Mouse (Mus musculus) embryonic facial prominence, embryonic 15.5 days (tissue): ENCODE results near the gene Zmat5. TPM values are rescaled to one million over a fixed set of nuclear protein-coding genes. Genes with fewer than 3 reads are reported as not detected.
"Not testable (repeated sequence)": the region's sequence is repeated elsewhere in the genome, so short reads cannot be mapped to it uniquely, and the experiment has no call there.

ENCODE experiments used
- ATAC-seq: fragments of 200-750 bp; cut with Nextera tagmentation; 2 replicates; pipeline ENCODE4 v1.8.0; 2017; ENCODE audit warnings: low read depth, moderate TSS enrichment; ENCODE audit not compliant: insufficient number of reproducible peaks, low FRiP score, low TSS enrichment
- H3K27ac ChIP-seq: fragments of 300-500 bp; sonication (generic); replicated peaks from 2 replicates; pipeline ENCODE4 v1.5.1; 2015; ENCODE audit warnings: mild to moderate bottlenecking, inconsistent platforms
- H3K27me3 ChIP-seq: fragments of 300-500 bp; sonication (generic); 2 replicates; pipeline ENCODE4 v1.6.1; 2015; ENCODE audit warnings: inconsistent platforms
- H3K36me3 ChIP-seq: fragments of 300-500 bp; sonication (generic); 2 replicates; pipeline ENCODE4 v1.6.1; 2015; ENCODE audit warnings: mild to moderate bottlenecking, inconsistent platforms
- H3K4me1 ChIP-seq: fragments of 300-500 bp; sonication (generic); 2 replicates; pipeline ENCODE4 v1.6.1; 2015; ENCODE audit warnings: inconsistent platforms
- H3K4me2 ChIP-seq: fragments of 300-500 bp; sonication (generic); replicated peaks from 2 replicates; pipeline ENCODE4 v1.6.1; 2015; ENCODE audit warnings: mild to moderate bottlenecking, inconsistent platforms
- H3K4me3 ChIP-seq: fragments of 300-500 bp; sonication (generic); replicated peaks from 2 replicates; pipeline ENCODE4 v1.5.1; 2015; ENCODE audit warnings: mild to moderate bottlenecking, inconsistent platforms
- H3K9ac ChIP-seq: fragments of 300-500 bp; sonication (generic); 2 replicates; pipeline ENCODE4 v1.6.1; 2015; ENCODE audit warnings: inconsistent platforms
- H3K9me3 ChIP-seq: fragments of 300-500 bp; sonication (generic); replicated peaks from 2 replicates; pipeline ENCODE4 v1.6.1; 2016; ENCODE audit warnings: inconsistent platforms
- WGBS: fragments of 180-500 bp; shearing (Covaris S2); methylation state at CpG from one replicate; pipeline ENCODE4 v1.1.7; 2015; 5-methylcytosine and 5-hydroxymethylcytosine counted together
- polyA plus RNA-seq: library from polyadenylated mRNA; unstranded; fragments of >200 nt; fragmentation: Nextera tagmentation; extraction: Ambion mirVana; gene quantifications from 2 replicates; pipeline ENCODE4 v1.2.1, GENCODE M21; 2015

The Zmat5 gene
- polyA plus RNA-seq, 1 experiment from 2014 or later: 67.1 TPM

DNA sequence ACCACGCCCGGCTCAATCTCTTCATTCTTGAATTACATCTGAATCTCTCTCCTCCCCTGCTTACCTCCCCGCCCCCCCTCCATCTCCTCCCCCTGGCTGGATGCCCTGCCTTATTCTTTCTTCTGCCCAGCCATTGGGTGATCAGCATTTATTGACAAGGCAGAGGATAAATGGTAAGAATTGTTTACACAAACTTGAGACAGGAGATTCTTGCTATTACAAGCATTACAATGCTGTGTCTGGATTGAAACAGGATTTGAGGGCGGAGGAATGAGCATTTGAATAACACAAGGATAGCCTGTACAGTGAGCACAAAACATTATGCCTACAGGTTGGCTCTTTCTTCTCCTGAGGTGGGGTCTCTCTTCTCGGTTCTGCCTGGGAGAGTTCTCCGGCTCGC is 14.1 kb upstream of the Zmat5 start:
- Histone ChIP-seq H3K4me2 (no peak overlapping the region), H3K27ac (no peak overlapping the region), H3K4me3 (no peak overlapping the region), H3K9ac (no peak overlapping the region), H3K9me3 (no peaks in the 10 kb centered on the region), H3K27me3 (no peaks in the 10 kb centered on the region), H3K36me3 (no peaks in the 10 kb centered on the region), H3K4me1 (no peaks in the 10 kb centered on the region)
- ATAC-seq: no peak
- WGBS: 83% methylated on average over 7 of the region's 7 CpGs

DNA sequence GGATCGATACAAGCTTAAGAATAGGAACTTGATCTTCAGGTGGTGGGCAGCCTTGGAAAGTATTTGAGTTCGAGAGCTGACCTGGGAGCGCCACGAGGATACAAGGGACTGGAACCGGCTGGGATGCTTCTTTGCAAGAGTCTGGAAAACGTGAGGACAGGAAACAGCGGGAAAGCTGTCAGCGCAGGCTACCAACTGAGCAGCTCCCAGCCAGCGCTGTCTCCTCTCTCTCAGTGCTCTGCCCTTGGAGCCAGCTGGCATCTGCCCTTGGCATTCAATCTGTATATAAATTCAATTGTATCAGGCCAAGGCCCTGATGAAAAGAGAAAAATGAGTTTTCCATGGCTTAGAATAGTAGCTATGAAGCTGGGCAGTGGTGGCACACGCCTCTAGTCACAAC is 13.3 kb upstream of the Zmat5 start:
- Histone ChIP-seq H3K4me1 (no peaks in the 10 kb centered on the region), H3K36me3 (no peaks in the 10 kb centered on the region), H3K9me3 (no peaks in the 10 kb centered on the region), H3K9ac (no peak overlapping the region), H3K4me3 (no peak overlapping the region), H3K27ac (no peak overlapping the region), H3K4me2 (no peak overlapping the region), H3K27me3 (no peaks in the 10 kb centered on the region)
- no peak for ATAC-seq
- 52% methylated on average over 10 of the region's 10 CpGs for WGBS

DNA sequence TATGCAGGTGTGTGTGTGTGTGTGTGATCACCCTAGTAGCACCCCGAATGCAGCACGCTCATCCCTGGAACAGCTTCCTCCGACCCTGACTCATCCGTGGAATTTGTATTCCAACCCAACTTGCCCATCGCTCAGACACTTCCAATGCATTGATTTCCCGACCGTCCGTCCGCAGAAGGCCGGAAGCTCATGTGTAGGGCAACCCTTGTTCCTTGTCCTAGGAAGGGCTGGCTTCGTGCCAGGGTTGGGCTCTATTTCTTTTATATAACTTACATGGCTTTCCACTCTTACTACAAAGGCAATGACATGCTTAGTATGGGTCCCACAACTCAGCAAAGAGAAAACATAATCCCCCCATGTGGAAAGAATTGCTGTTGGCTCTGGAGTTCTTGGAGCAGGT is 12.3 kb upstream of the Zmat5 start:
- Histone ChIP-seq H3K4me1 (no peaks in the 10 kb centered on the region), H3K27ac (no peak overlapping the region), H3K9me3 (no peaks in the 10 kb centered on the region), H3K9ac (no peak overlapping the region), H3K4me3 (no peak overlapping the region), H3K36me3 (no peaks in the 10 kb centered on the region), H3K27me3 (no peaks in the 10 kb centered on the region), H3K4me2 (no peak overlapping the region)
- WGBS: 80% methylated on average over 11 of the region's 11 CpGs
- no peak for ATAC-seq

DNA sequence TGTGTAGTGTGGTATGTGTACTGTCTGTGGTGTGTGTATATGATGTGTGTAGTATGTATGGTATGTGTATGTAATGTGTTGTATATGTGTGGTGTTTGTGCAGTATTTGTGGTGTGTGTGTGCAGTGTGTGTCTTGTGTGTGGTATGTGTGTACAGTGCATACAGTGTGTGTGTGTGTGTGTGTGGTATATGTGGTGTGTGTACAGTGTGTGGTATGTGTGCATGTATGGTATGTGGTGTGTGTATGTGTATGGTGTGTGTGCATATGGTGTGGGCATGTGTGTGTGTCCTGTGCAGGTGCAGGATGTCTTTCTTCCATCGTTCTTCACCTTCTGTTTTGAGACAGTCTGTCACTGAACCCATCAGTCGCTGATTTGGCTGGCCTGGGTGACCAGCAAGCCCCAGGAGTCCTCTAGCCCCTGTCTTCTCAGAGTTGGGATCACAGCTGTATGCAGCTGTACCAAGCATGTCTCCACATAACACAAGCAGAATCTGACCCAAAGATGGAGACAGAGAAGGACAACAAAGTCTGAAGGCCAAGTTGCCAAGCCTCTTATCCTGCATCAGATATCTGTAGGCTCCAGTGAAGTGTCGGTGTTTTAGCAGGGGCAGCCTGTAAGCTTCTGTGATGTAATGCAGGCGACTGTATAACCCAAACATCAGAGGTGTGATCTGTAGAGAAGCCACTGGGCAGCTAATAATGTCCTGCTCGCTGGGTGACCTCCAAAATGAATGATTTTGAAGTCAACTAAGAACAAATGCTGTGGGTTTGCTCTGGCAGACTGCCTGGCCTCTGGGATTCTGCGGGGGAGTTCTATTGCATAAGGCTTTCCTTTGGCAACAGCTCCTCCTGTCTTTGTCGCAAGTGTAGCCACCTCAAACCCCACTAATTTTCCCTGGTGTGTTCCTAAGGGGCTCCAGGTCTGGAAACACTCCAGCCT is 7.2 kb upstream of the Zmat5 start:
- Histone ChIP-seq H3K4me1 (peaks cover 6% of the 10 kb centered on the region; the same call in 1 of the 2 replicates), H3K4me3 (no peak overlapping the region), H3K27me3 (no peaks in the 10 kb centered on the region), H3K9ac (no peak overlapping the region), H3K27ac (no peak overlapping the region), H3K4me2 (no peak overlapping the region), H3K36me3 (peaks cover 17% of the 10 kb centered on the region), H3K9me3 (no peaks in the 10 kb centered on the region)
- WGBS: 33% methylated on average over 7 of the region's 7 CpGs
- ATAC-seq: 0 out of 2 replicates have a peak, but pooled peaks have one; percentile 45

DNA sequence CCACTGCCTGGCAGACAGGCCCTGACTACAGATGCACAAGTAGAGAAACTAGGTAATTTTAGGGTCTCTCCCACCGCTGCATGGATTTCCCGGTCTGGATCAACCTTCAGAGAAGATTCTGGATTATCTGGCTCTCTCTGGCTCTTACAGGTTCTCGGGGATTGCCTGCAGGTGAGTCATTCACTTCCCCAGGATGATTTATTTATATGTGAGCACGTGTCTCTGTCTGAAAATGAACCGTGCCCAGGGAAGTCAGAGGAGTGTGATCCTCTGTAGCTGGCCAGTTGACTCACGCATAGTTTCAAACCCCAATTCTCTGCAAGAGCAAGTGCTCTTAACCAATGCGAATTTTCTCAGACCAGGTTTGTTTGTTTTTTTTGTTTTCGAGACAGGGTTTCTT is 3.8 kb upstream of the Zmat5 start:
- ATAC-seq: no peak
- H3K27ac ChIP-seq: no peak overlapping the region
- H3K36me3 ChIP-seq: peaks cover 18% of the 10 kb centered on the region
- no peak overlapping the region for H3K4me3 ChIP-seq
- H3K9ac ChIP-seq: no peak overlapping the region
- 82% methylated on average over 8 of the region's 8 CpGs for WGBS
- H3K4me1 ChIP-seq: peaks cover 19% of the 10 kb centered on the region
- H3K9me3 ChIP-seq: no peaks in the 10 kb centered on the region
- H3K4me2 ChIP-seq: no peak overlapping the region
- no peaks in the 10 kb centered on the region for H3K27me3 ChIP-seq

DNA sequence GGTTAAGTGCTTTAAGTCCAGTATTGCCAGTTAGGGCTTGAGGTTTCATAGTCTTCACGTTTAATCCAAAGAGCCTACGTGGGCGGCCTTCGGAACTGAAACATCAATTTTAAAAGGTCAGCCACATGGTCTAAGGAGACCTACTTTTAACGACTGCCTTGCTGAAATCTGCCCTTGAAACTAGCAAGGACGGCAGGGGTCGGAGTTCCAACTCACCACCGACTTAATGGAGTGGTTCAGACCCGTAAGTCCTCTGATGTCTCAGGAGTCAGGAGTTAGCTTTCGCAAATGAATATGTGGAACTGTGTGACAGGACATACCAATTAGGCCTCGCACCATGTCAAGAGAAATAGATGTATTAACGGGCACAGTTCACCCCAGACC is 798 bp upstream of the Zmat5 start:
- H3K4me3 ChIP-seq: peak overlapping the region; percentile 75
- ATAC-seq: no peak
- H3K27ac ChIP-seq: peak overlapping the region; percentile 75; the same call in 1 of the 2 replicates
- peaks cover 13% of the 10 kb centered on the region for H3K4me1 ChIP-seq
- peak overlapping the region; percentile 87 for H3K9ac ChIP-seq
- no peaks in the 10 kb centered on the region for H3K9me3 ChIP-seq
- H3K4me2 ChIP-seq: peak overlapping the region; percentile 85
- H3K36me3 ChIP-seq: peaks cover 18% of the 10 kb centered on the region
- WGBS: 5% methylated on average over 12 of the region's 12 CpGs
- H3K27me3 ChIP-seq: no peaks in the 10 kb centered on the region

DNA sequence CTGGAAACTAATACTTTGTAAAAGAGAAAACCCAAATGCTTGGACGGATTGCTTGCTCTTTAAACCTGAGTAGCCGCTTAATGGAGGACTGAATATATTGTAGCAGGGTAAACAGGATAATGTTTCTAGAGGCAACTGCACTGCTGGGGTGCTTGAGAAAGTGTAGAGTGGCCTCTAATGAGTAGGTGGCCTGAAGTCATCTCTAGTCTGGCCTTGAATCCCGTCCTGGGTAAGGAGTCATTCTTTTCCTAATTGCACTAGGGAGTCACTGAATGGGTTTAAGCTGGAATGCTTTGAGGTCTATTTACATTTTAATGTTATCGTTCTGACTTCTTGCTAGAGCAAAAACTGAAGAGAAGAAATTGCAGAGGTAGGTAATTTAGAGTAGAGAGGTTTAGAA is 700 bp downstream of the Zmat5 start:
- peak overlapping the region; percentile 85 for H3K4me2 ChIP-seq
- peak overlapping the region; percentile 75 for H3K4me3 ChIP-seq
- H3K36me3 ChIP-seq: peaks cover 18% of the 10 kb centered on the region
- peaks cover 13% of the 10 kb centered on the region for H3K4me1 ChIP-seq
- no peak for ATAC-seq
- WGBS: 6% methylated on average over 4 of the region's 4 CpGs
- H3K27me3 ChIP-seq: no peaks in the 10 kb centered on the region
- peak overlapping the region; percentile 53 for H3K9ac ChIP-seq
- H3K27ac ChIP-seq: peak overlapping the region; percentile 65; the same call in 1 of the 2 replicates
- no peaks in the 10 kb centered on the region for H3K9me3 ChIP-seq

DNA sequence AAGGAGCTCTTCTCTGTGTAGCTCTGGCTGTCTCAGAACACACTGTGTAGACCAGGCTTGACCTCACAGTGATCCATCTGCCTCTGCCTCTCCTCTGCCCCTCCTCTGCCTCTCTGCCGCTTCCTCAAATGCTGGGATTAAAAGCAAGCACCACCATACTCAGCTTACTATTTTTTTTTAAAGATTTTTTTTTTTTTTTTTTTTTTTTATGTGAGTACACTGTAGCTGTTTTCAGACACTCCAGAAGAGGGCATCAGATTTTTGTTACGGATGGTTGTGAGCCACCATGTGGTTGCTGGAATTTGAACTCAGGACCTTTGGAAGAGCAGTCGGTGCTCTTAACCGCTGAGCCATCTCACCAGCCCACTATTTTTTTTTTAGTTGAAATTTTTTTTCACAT is 5.7 kb downstream of the Zmat5 start:
- not testable (repeated sequence) for H3K27ac ChIP-seq, H3K9me3 ChIP-seq, H3K4me1 ChIP-seq, H3K9ac ChIP-seq, H3K27me3 ChIP-seq, ATAC-seq, H3K36me3 ChIP-seq, H3K4me3 ChIP-seq, H3K4me2 ChIP-seq
- WGBS: 84% methylated on average over 4 of the region's 4 CpGs

DNA sequence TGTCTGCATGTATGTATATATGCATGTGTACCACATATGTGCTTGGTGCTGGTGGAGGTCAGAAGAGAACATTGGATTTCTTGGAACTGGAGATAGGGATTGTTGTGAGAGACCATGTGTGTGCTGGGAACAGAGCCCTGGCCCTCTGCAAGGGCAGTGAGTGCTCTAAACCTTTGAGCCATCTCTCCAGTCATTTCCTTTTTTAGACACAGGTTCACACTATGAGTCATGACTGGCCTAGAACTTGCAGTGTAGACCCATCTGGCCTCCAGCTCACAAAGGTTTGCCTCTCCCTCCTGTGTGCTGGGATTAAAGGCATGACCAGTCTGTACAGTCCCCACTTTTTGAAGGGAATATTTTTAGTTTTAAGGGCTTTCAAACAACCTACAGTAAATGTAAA is 8.3 kb downstream of the Zmat5 start:
- Histone ChIP-seq H3K9me3 (no peaks in the 10 kb centered on the region), H3K4me3 (no peak overlapping the region), H3K9ac (no peak overlapping the region), H3K36me3 (no peaks in the 10 kb centered on the region), H3K27ac (no peak overlapping the region), H3K4me1 (no peaks in the 10 kb centered on the region), H3K4me2 (no peak overlapping the region), H3K27me3 (no peaks in the 10 kb centered on the region)
- no peak for ATAC-seq

DNA sequence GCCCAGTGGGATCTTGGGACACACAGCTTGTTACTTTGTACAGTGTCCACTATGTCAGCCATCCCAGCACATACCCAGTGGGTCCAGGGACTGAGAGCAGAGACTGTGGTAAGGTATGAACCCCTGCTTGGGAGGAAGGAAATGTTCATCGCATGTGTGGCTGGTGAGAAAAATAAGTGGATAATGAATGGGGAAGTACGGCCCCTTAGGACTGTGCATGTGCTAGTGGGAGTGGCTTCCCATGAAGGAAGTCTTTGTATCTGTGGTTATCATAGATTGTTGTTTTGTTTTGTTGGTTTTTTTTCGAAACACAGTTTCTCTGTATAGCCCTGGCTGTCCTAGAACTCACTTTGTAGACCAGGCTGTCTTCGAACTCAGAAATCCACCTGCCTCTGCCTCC is 10.2 kb downstream of the Zmat5 start:
- no peaks in the 10 kb centered on the region for H3K27me3 ChIP-seq
- no peak overlapping the region for H3K4me2 ChIP-seq
- no peak for ATAC-seq
- no peaks in the 10 kb centered on the region for H3K36me3 ChIP-seq
- no peaks in the 10 kb centered on the region for H3K9me3 ChIP-seq
- no peak overlapping the region for H3K4me3 ChIP-seq
- H3K4me1 ChIP-seq: no peaks in the 10 kb centered on the region; the same call in 1 of the 2 replicates
- no peak overlapping the region for H3K9ac ChIP-seq
- 84% methylated on average over 4 of the region's 4 CpGs for WGBS
- no peak overlapping the region for H3K27ac ChIP-seq

DNA sequence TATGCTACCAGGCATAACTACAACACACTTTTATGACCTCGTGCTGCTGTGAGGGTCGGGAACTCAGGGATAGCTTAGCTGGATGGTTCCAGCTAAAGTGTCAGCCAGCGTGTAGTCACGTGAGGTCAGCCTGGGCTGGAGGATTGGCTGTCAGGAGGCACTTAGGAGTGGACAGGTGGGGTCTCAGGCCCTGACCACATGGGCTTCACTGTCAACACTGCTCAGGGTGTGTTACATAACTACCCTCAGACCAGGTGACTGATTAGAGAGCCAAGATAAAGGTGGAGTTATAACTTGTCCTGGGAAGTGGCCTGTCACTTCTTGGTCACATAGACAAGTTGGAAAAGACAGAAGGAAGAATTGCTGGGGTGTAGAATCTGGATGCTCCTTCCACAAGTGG is 11.1 kb downstream of the Zmat5 start:
- Histone ChIP-seq H3K4me2 (no peak overlapping the region), H3K27ac (no peak overlapping the region), H3K9ac (no peak overlapping the region), H3K4me3 (no peak overlapping the region), H3K36me3 (no peaks in the 10 kb centered on the region), H3K27me3 (no peaks in the 10 kb centered on the region), H3K9me3 (no peaks in the 10 kb centered on the region), H3K4me1 (peaks cover 8% of the 10 kb centered on the region)
- ATAC-seq: no peak
- WGBS: 79% methylated on average over 4 of the region's 4 CpGs
